19 mouse cellular contexts compared by ENCODE assay signal in genomic region chr4:29420198-29420792, GRCm38 (mm10).
DNase-seq lines count a peak whose midpoint lies in the region; ATAC-seq and TF ChIP-seq lines count a peak whose summit lies in the region.
"Had no signal": no experiment of that assay in that cellular context is flagged by ENCODE, and none has a peak within 500 bp of the region (broad histone marks: within the 10 kb centered on the region; RNA-seq: fewer than 3 reads in every experiment).

No protein-coding gene starts in this region.

- no peak for DNase-seq in intestine, embryonic 14.5 days (ENCODE audit: low spot score)
- no peak for DNase-seq in thymus, postnatal 36 days
- DNase-seq in left cerebral cortex, postnatal 4 days: no peak
- DNase-seq: adrenal gland, adult 2 months; adrenal gland, postnatal 10 days; adrenal gland, postnatal 25 days; cerebellum, adult 11 months; cerebellum, adult 18-20 months; cerebellum, adult 8-10 months; cerebellum, postnatal 10 days; cerebellum, postnatal 25 days had no signal

- ATAC-seq in intestine, embryonic 14.5 days (replicated peaks; ENCODE audit: low FRiP score, low TSS enrichment, low read depth): peak; percentile 86; the same call in 1 of the 2 replicates
- peak; percentile 97 for ATAC-seq in intestine, embryonic 15.5 days
- peak; percentile 77 for ATAC-seq in intestine, postnatal 0 days
- peak; percentile 87 for ATAC-seq in stomach, embryonic 16.5 days (ENCODE audit: insufficient read depth, low FRiP score)
- no peak for ATAC-seq in forebrain, embryonic 12.5 days (ENCODE audit: low FRiP score)
- ATAC-seq: forebrain, embryonic 14.5 days; forebrain, embryonic 16.5 days had no signal

- H3K4me2 ChIP-seq in intestine, embryonic 14.5 days (ENCODE audit: low read length): no peak overlapping the region
- no peak overlapping the region for H3K4me2 ChIP-seq in intestine, embryonic 15.5 days (replicated peaks)
- no peak overlapping the region for H3K4me2 ChIP-seq in intestine, postnatal 0 days (replicated peaks; ENCODE audit: low read depth)
- no peak overlapping the region for H3K4me2 ChIP-seq in stomach, embryonic 16.5 days (ENCODE audit: low read depth, low read length)
- H3K4me2 ChIP-seq in forebrain, embryonic 12.5 days: no peak overlapping the region
- H3K4me2 ChIP-seq: embryonic facial prominence, embryonic 12.5 days had no signal

- H3K4me1 ChIP-seq in intestine, embryonic 14.5 days (replicated peaks; ENCODE audit: control insufficient read depth, insufficient read depth, low read length): no peaks in the 10 kb centered on the region
- H3K4me1 ChIP-seq in intestine, embryonic 15.5 days (replicated peaks): no peaks in the 10 kb centered on the region
- no peaks in the 10 kb centered on the region for H3K4me1 ChIP-seq in intestine, postnatal 0 days (replicated peaks; ENCODE audit: control insufficient read depth, insufficient read depth, low read length)
- no peaks in the 10 kb centered on the region for H3K4me1 ChIP-seq in stomach, embryonic 16.5 days (ENCODE audit: control insufficient read depth, insufficient read depth, low read length)
- no peaks in the 10 kb centered on the region for H3K4me1 ChIP-seq in forebrain, embryonic 12.5 days
- H3K4me1 ChIP-seq: embryonic facial prominence, embryonic 10.5 days; embryonic facial prominence, embryonic 12.5 days had no signal

- H3K9me3 ChIP-seq in intestine, embryonic 14.5 days (ENCODE audit: control insufficient read depth, low read length): no peaks in the 10 kb centered on the region
- no peaks in the 10 kb centered on the region for H3K9me3 ChIP-seq in intestine, embryonic 15.5 days
- H3K9me3 ChIP-seq in intestine, postnatal 0 days (ENCODE audit: control insufficient read depth): no peaks in the 10 kb centered on the region
- no peaks in the 10 kb centered on the region for H3K9me3 ChIP-seq in stomach, embryonic 16.5 days (replicated peaks; ENCODE audit: control insufficient read depth, low read length)
- no peaks in the 10 kb centered on the region for H3K9me3 ChIP-seq in forebrain, embryonic 12.5 days
- H3K9me3 ChIP-seq: embryonic facial prominence, embryonic 10.5 days; embryonic facial prominence, embryonic 12.5 days had no signal

- no peak overlapping the region for H3K9ac ChIP-seq in intestine, embryonic 14.5 days (ENCODE audit: low read length)
- H3K9ac ChIP-seq in intestine, embryonic 15.5 days: no peak overlapping the region
- H3K9ac ChIP-seq in intestine, postnatal 0 days (ENCODE audit: low read depth, low read length): no peak overlapping the region
- no peak overlapping the region for H3K9ac ChIP-seq in stomach, embryonic 16.5 days (ENCODE audit: low read length)
- H3K9ac ChIP-seq in forebrain, embryonic 12.5 days: no peak overlapping the region
- H3K9ac ChIP-seq: embryonic facial prominence, embryonic 12.5 days had no signal

- intact Hi-C loops in left cerebral cortex, postnatal 4 days (cut with DNase I): no loop called here

- H3K4me3 ChIP-seq in intestine, embryonic 14.5 days (ENCODE audit: low read depth, low read length): no peak overlapping the region
- no peak overlapping the region for H3K4me3 ChIP-seq in intestine, embryonic 15.5 days (replicated peaks)
- no peak overlapping the region for H3K4me3 ChIP-seq in intestine, postnatal 0 days (ENCODE audit: low read depth, low read length)
- H3K4me3 ChIP-seq in stomach, embryonic 16.5 days (replicated peaks; ENCODE audit: low read length): no peak overlapping the region
- H3K4me3 ChIP-seq in forebrain, embryonic 12.5 days (replicated peaks): no peak overlapping the region
- H3K4me3 ChIP-seq: embryonic facial prominence, embryonic 10.5 days; embryonic facial prominence, embryonic 12.5 days had no signal

- no peak overlapping the region for H3K27ac ChIP-seq in intestine, embryonic 14.5 days (ENCODE audit: low read depth)
- no peak overlapping the region for H3K27ac ChIP-seq in intestine, embryonic 15.5 days
- H3K27ac ChIP-seq in intestine, postnatal 0 days (ENCODE audit: low read depth, low read length): no peak overlapping the region
- no peak overlapping the region for H3K27ac ChIP-seq in stomach, embryonic 16.5 days (ENCODE audit: low read length)
- no peak overlapping the region for H3K27ac ChIP-seq in forebrain, embryonic 12.5 days
- H3K27ac ChIP-seq: embryonic facial prominence, embryonic 10.5 days; embryonic facial prominence, embryonic 12.5 days had no signal

- no peak for TF ChIP-seq CTCF in intestine, postnatal 0 days (IDR thresholded peaks at IDR 0.05; ENCODE audit: low read depth)

- 64% methylated on average over 2 of the region's 2 CpGs for WGBS in intestine, embryonic 14.5 days
- 55% methylated on average over 2 of the region's 2 CpGs for WGBS in intestine, embryonic 15.5 days
- 45% methylated on average over 2 of the region's 2 CpGs for WGBS in intestine, postnatal 0 days
- 57% methylated on average over 2 of the region's 2 CpGs for WGBS in stomach, embryonic 16.5 days
- 90% methylated on average over 2 of the region's 2 CpGs for WGBS in forebrain, embryonic 12.5 days

- no peaks in the 10 kb centered on the region for H3K27me3 ChIP-seq in intestine, embryonic 14.5 days (replicated peaks; ENCODE audit: control insufficient read depth, insufficient read depth, low read length)
- no peaks in the 10 kb centered on the region for H3K27me3 ChIP-seq in intestine, embryonic 15.5 days (replicated peaks)
- H3K27me3 ChIP-seq in intestine, postnatal 0 days (replicated peaks; ENCODE audit: control insufficient read depth, insufficient read depth, low read length): no peaks in the 10 kb centered on the region
- no peaks in the 10 kb centered on the region for H3K27me3 ChIP-seq in stomach, embryonic 16.5 days (ENCODE audit: control insufficient read depth, insufficient read depth, low read length)
- no peaks in the 10 kb centered on the region for H3K27me3 ChIP-seq in forebrain, embryonic 12.5 days
- H3K27me3 ChIP-seq: embryonic facial prominence, embryonic 12.5 days had no signal

- H3K36me3 ChIP-seq in intestine, embryonic 14.5 days (ENCODE audit: control insufficient read depth, insufficient read depth, low read length): no peaks in the 10 kb centered on the region
- H3K36me3 ChIP-seq in intestine, embryonic 15.5 days: no peaks in the 10 kb centered on the region
- no peaks in the 10 kb centered on the region for H3K36me3 ChIP-seq in intestine, postnatal 0 days (ENCODE audit: control insufficient read depth, insufficient read depth)
- H3K36me3 ChIP-seq in stomach, embryonic 16.5 days (ENCODE audit: control insufficient read depth, insufficient read depth, low read length): no peaks in the 10 kb centered on the region
- no peaks in the 10 kb centered on the region for H3K36me3 ChIP-seq in forebrain, embryonic 12.5 days (replicated peaks)
- H3K36me3 ChIP-seq: embryonic facial prominence, embryonic 10.5 days; embryonic facial prominence, embryonic 12.5 days had no signal
